Mouse (Mus musculus) E14TG2a.4 (cell line): ENCODE results near the gene Csf1.

Experiments used
- CTCF ChIP-seq: conservative IDR thresholded peaks from 2 replicates; pipeline ENCODE4 v1.5.1; 2014; ENCODE audit warnings: low read length
- POU5F1 ChIP-seq: IDR thresholded peaks from 2 replicates; pipeline ENCODE4 v1.6.1; 2014; ENCODE audit warnings: low read length, borderline replicate concordance

- TF ChIP-seq CTCF (no peak), POU5F1 (no peak)
Observed at GRCm38 (mm10) chr3:107700625-107701024, 59.6 kb downstream of the Csf1 start.
